21 mouse cellular contexts compared by ENCODE assay signal in the genomic region with DNA sequence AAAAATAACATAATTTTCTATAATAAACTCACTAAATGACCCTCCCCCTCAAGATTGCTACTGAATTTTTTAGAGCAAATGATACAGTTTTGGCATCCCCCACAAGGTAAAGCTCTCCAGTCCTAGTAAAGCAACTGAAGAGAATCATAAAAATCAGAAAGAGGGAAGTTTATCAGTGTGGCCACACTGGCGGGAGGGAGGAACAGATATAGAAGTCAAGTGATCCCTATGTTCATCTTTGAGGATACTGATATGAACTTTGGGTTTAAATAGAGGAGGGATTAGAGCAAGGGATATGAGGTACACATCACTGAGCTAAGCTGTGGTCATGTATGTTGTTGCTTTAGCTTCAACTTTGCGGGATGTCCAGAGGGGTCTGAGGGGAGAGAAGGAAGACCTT.
"Had no signal": no experiment of that assay in that cellular context is flagged by ENCODE, and none has a peak within 500 bp of the region (broad histone marks: within the 10 kb centered on the region; RNA-seq: fewer than 3 reads in every experiment).

No protein-coding gene starts in this region.

- H3K4me2 ChIP-seq: lung, embryonic 14.5 days; midbrain, embryonic 12.5 days; neural tube, embryonic 13.5 days; neural tube, embryonic 15.5 days; stomach, embryonic 15.5 days had no signal

- DNase-seq: lung, adult 18-20 months; lung, embryonic 14.5 days; lung, postnatal 10 days; lung, postnatal 4 days; midbrain, embryonic 14.5 days; retina, postnatal 1 day; right cerebral cortex, adult 18-20 months; right cerebral cortex, postnatal 25 days; right cerebral cortex, postnatal 4 days; spleen, adult 18-20 months; thymus, adult 2 months; thymus, postnatal 25 days; thymus, postnatal 4 days had no signal

- H3K9me3 ChIP-seq: megakaryocyte, embryonic 14.5 days; midbrain, embryonic 10.5 days; neural tube, embryonic 13.5 days; neural tube, embryonic 15.5 days; stomach, embryonic 15.5 days had no signal

- H3K27ac ChIP-seq: midbrain, embryonic 10.5 days; midbrain, embryonic 12.5 days; neural tube, embryonic 13.5 days had no signal

- H3K27me3 ChIP-seq: megakaryocyte, embryonic 14.5 days; midbrain, embryonic 12.5 days; neural tube, embryonic 13.5 days; neural tube, embryonic 15.5 days; stomach, embryonic 15.5 days had no signal

- H3K9ac ChIP-seq: lung, embryonic 14.5 days; midbrain, embryonic 12.5 days; neural tube, embryonic 13.5 days; neural tube, embryonic 15.5 days; stomach, embryonic 15.5 days had no signal

- H3K36me3 ChIP-seq: midbrain, embryonic 10.5 days; midbrain, embryonic 12.5 days; neural tube, embryonic 13.5 days; neural tube, embryonic 15.5 days; stomach, embryonic 15.5 days had no signal

- ATAC-seq: midbrain, embryonic 16.5 days had no signal

- H3K4me3 ChIP-seq: megakaryocyte, embryonic 14.5 days; midbrain, embryonic 10.5 days; midbrain, embryonic 12.5 days; myocyte; neural tube, embryonic 13.5 days; neural tube, embryonic 15.5 days; stomach, embryonic 15.5 days had no signal
